Mouse (Mus musculus) MEL (cell line): ENCODE data around the gene Clasrp. TPM values are rescaled to one million over a fixed set of nuclear protein-coding genes. Genes with fewer than 3 reads are reported as not detected.
A peak's percentile ranks its signal among the peaks of the same experiment; 100 is the strongest.

ENCODE experiments used
- DNase-seq: peaks from one replicate; pipeline ENCODE4 v3.0.0; 2011; ENCODE audit warnings: low read depth, low spot score
- H3K27ac ChIP-seq: 2 replicates; pipeline ENCODE4 v1.5.1; 2012; ENCODE audit warnings: low read depth, mild to moderate bottlenecking, control low read depth, low read length, moderate library complexity; ENCODE audit not compliant: control insufficient read depth
- H3K27me3 ChIP-seq, 2 experiments: fragments of 150-350 bp in 1 of 2; sonication (generic) in 1 of 2; 2 replicates each; pipeline ENCODE4 v1.6.1; 2012; ENCODE audit warnings: low read length in 2 of 2, mild to moderate bottlenecking in 2 of 2, improper control_type of control experiment in 1 of 2, moderate library complexity in 1 of 2; ENCODE audit not compliant: insufficient read depth in 2 of 2, control insufficient read depth in 1 of 2
- H3K36me3 ChIP-seq, 2 experiments: 2 replicates each; pipeline ENCODE4 v1.6.1; 2012 to 2014; ENCODE audit warnings: low read length in 2 of 2, improper control_type of control experiment in 1 of 2, inconsistent platforms in 1 of 2, mild to moderate bottlenecking in 1 of 2; ENCODE audit not compliant: insufficient read depth in 2 of 2, control insufficient read depth in 1 of 2
- H3K4me1 ChIP-seq, 2 experiments: fragments of 150-350 bp in 1 of 2; sonication (generic) in 1 of 2; 2 replicates each; pipeline ENCODE4 v1.6.1; 2012; ENCODE audit warnings: low read length in 2 of 2, improper control_type of control experiment in 1 of 2, mild to moderate bottlenecking in 1 of 2; ENCODE audit not compliant: insufficient read depth in 2 of 2, control insufficient read depth in 1 of 2
- H3K4me3 ChIP-seq, 2 experiments: fragments of 150-350 bp in 1 of 2; sonication (generic) in 1 of 2; 2 replicates each; pipeline ENCODE4 v1.5.1; 2012; ENCODE audit warnings: low read depth in 2 of 2, low read length in 2 of 2, mild to moderate bottlenecking in 2 of 2, moderate library complexity in 2 of 2, control low read depth in 1 of 2, improper control_type of control experiment in 1 of 2; ENCODE audit not compliant: control insufficient read depth in 1 of 2, insufficient read depth in 1 of 2
- H3K79me2 ChIP-seq: 2 replicates; pipeline ENCODE4 v1.6.1; 2012; ENCODE audit warnings: mild to moderate bottlenecking, low read length, moderate library complexity; ENCODE audit not compliant: control insufficient read depth, poor library complexity, insufficient read depth
- H3K9ac ChIP-seq: 2 replicates; pipeline ENCODE4 v1.6.1; 2012; ENCODE audit warnings: low read depth, mild to moderate bottlenecking, control low read depth, low read length, moderate library complexity; ENCODE audit not compliant: control insufficient read depth, poor library complexity, severe bottlenecking
- H3K9me3 ChIP-seq: fragments of 150-350 bp; sonication (generic); replicated peaks from 2 replicates; pipeline ENCODE4 v1.6.1; 2012; ENCODE audit warnings: mild to moderate bottlenecking, low read length, improper control_type of control experiment, moderate library complexity; ENCODE audit not compliant: insufficient read depth
- CHD2 ChIP-seq: IDR thresholded peaks from 2 replicates; pipeline ENCODE4 v1.6.1; 2011; ENCODE audit warnings: low read length, improper control_type of control experiment
- E2F4 ChIP-seq: IDR thresholded peaks from 2 replicates; pipeline ENCODE4 v1.6.1; 2011; ENCODE audit warnings: low read depth, low read length, improper control_type of control experiment, borderline replicate concordance
- ELF1 ChIP-seq: IDR thresholded peaks from 2 replicates; pipeline ENCODE4 v1.6.1; 2014; ENCODE audit warnings: low read depth, mild to moderate bottlenecking, inconsistent platforms, low read length, improper control_type of control experiment, moderate library complexity
- HCFC1 ChIP-seq: IDR thresholded peaks from 2 replicates; pipeline ENCODE4 v1.6.1; 2012; ENCODE audit warnings: low read depth, mild to moderate bottlenecking, inconsistent platforms, low read length, improper control_type of control experiment, moderate library complexity
- JUND ChIP-seq: IDR thresholded peaks from 2 replicates; pipeline ENCODE4 v1.6.1; 2011; ENCODE audit warnings: low read depth, mild to moderate bottlenecking, improper control_type of control experiment, low read length
- MAFK ChIP-seq: IDR thresholded peaks from 2 replicates; pipeline ENCODE4 v1.6.1; 2011; ENCODE audit warnings: low read depth, mild to moderate bottlenecking, low read length, improper control_type of control experiment, borderline replicate concordance
- MAX ChIP-seq: IDR thresholded peaks from 2 replicates; pipeline ENCODE4 v1.6.1; 2011; ENCODE audit warnings: low read length, improper control_type of control experiment
- MAZ ChIP-seq: IDR thresholded peaks from 2 replicates; pipeline ENCODE4 v1.6.1; 2012; ENCODE audit warnings: low read depth, mild to moderate bottlenecking, inconsistent platforms, low read length, improper control_type of control experiment
- MEF2A ChIP-seq: IDR thresholded peaks from 2 replicates; pipeline ENCODE4 v1.6.1; 2014; ENCODE audit warnings: low read depth, mild to moderate bottlenecking, inconsistent platforms, low read length, improper control_type of control experiment; ENCODE audit not compliant: poor library complexity, insufficient replicate concordance, severe bottlenecking; ENCODE audit errors: extremely low read depth
- MXI1 ChIP-seq: IDR thresholded peaks from 2 replicates; pipeline ENCODE4 v1.6.1; 2011; ENCODE audit warnings: mild to moderate bottlenecking, low read depth, low read length, improper control_type of control experiment
- POLR2A ChIP-seq, 2 experiments: IDR thresholded peaks; 2 replicates each; pipeline ENCODE4 v1.6.1; 2011 to 2012; ENCODE audit warnings: low read length in 2 of 2, mild to moderate bottlenecking in 2 of 2, control low read depth in 1 of 2, improper control_type of control experiment in 1 of 2, low read depth in 1 of 2, moderate library complexity in 1 of 2; ENCODE audit not compliant: control insufficient read depth in 1 of 2, insufficient read depth in 1 of 2, poor library complexity in 1 of 2
- POLR2AphosphoS5 ChIP-seq: IDR thresholded peaks from 2 replicates; pipeline ENCODE4 v1.6.1; 2012; ENCODE audit warnings: low read depth, borderline replicate concordance, mild to moderate bottlenecking, inconsistent platforms, low read length, moderate library complexity, mixed read lengths
- RAD21 ChIP-seq: IDR thresholded peaks from 2 replicates; pipeline ENCODE4 v1.6.1; 2011; ENCODE audit warnings: mild to moderate bottlenecking, low read depth, low read length, improper control_type of control experiment
- TBP ChIP-seq: IDR thresholded peaks from 2 replicates; pipeline ENCODE4 v1.8.0; 2011; ENCODE audit warnings: low read depth, low read length, improper control_type of control experiment
- TCF12 ChIP-seq: IDR thresholded peaks from 2 replicates; pipeline ENCODE4 v1.6.1; 2014; ENCODE audit warnings: low read depth, mild to moderate bottlenecking, inconsistent platforms, low read length, improper control_type of control experiment, moderate library complexity
- UBTF ChIP-seq: IDR thresholded peaks from 2 replicates; pipeline ENCODE4 v1.6.1; 2012; ENCODE audit warnings: low read depth, mild to moderate bottlenecking, inconsistent platforms, low read length, improper control_type of control experiment, moderate library complexity, borderline replicate concordance; ENCODE audit not compliant: insufficient read depth
- ZKSCAN1 ChIP-seq: IDR thresholded peaks from 2 replicates; pipeline ENCODE4 v1.6.1; 2012; ENCODE audit warnings: low read depth, mild to moderate bottlenecking, inconsistent platforms, low read length, improper control_type of control experiment, moderate library complexity
- ZMIZ1 ChIP-seq: IDR thresholded peaks from 2 replicates; pipeline ENCODE4 v1.6.1; 2012; ENCODE audit warnings: low read depth, mild to moderate bottlenecking, inconsistent platforms, low read length, improper control_type of control experiment, moderate library complexity
- ZNF384 ChIP-seq: IDR thresholded peaks from 2 replicates; pipeline ENCODE4 v1.6.1; 2012; ENCODE audit warnings: low read depth, mild to moderate bottlenecking, inconsistent platforms, low read length, improper control_type of control experiment
- polyA plus RNA-seq, 2 experiments: library from polyadenylated mRNA; stranded (reverse) in 1 of 2; unstranded in 1 of 2; fragments of >175 nt in 1 of 2; fragments of >200 nt in 1 of 2; gene quantifications; 2 replicates each; pipeline versions ENCODE4 v1.2.1 to v1.2.4; 2012; ENCODE audit warnings: low replicate concordance in 2 of 2, low read depth in 1 of 2; ENCODE audit not compliant: insufficient read length in 2 of 2, insufficient read depth in 1 of 2, missing spikeins in 1 of 2
- total RNA-seq: library from RNA; depleted of rRNA; stranded (reverse); fragments of 300-350 nt; gene quantifications from 2 replicates; pipeline ENCODE4 v1.2.3, GENCODE M21; 2012

The Clasrp gene
- total and polyA plus RNA-seq, 3 experiments: 31.1 to 62.2 TPM; not detected in 1

DNA sequence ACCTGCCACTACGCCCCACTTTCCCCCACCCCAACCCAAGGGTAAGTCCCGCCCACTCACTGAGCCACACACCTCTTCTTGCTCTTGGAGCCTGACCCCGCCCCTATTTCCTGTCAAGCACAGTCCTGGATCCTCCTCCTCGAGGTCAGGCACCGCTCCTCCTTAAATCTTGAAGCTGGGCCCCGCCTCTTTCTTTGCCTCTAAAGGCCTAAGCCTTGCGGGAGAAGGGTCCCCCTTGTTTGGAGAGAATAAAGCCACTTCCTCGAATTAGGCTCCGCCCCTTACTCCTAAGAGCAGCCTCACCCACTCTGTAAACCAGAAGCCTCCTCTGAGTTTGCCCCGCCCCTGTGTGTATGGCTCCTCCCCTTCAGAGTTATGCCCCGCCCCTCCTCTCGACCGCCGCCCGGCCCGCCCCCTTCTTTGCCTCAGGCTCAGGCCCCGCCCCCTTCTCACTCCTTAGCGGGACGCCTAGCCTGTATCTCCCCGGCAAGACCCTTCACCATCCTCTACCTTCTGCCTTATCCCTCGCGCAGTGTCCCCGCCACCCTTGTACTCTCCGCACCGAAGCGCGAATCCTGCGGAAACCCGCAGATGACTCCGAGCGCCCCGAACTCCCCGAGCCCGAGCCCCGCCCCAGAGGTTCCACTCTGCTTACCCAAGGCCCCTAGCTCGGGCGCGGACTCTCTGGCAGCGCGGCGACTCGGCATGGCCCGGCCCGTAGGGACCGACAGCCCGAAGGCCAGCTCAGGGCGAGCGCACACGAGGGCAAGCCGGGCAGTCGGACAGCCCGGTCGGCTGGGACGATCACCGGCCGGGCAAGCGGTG, 24.5 kb upstream of the Clasrp start:
- TF ChIP-seq MAX (no peak), UBTF (0 out of 2 replicates have a peak, but pooled peaks have one; percentile 16), ZMIZ1 (no peak), TCF12 (peak; percentile 42; the same call in 1 of the 2 replicates), ELF1 (peak; percentile 76), ZNF384 (no peak), MAZ (no peak), MAFK (no peak), E2F4 (no peak), HCFC1 (peak; percentile 32; the same call in 1 of the 2 replicates), POLR2A (IDR thresholded peaks at IDR 0.05; ENCODE audit: control insufficient read depth in 1 of 2, insufficient read depth in 1 of 2, low read depth in 1 of 2, low read length in 2 of 2, poor library complexity in 1 of 2) (peak in 1 of 2 experiments; percentile 52; a peak in 1 of 4 replicates), MEF2A (no peak), MXI1 (peak; percentile 70), CHD2 (no peak), JUND (no peak), RAD21 (no peak)
- TF ChIP-seq, all 39 proteins: peak for 6
- H3K4me1 ChIP-seq: peaks cover 4 to 15% of the 10 kb centered on the region in 2 experiments
- H3K79me2 ChIP-seq: no peaks in the 10 kb centered on the region; the same call in 1 of the 2 replicates
- peak overlapping the region; percentile 66 for H3K27ac ChIP-seq
- H3K27me3 ChIP-seq: no peaks in the 10 kb centered on the region
- DNase-seq: peak; percentile 100
- peak overlapping the region; percentile 77 to 97 for H3K4me3 ChIP-seq
- peak overlapping the region; percentile 78 for H3K9ac ChIP-seq
- H3K9me3 ChIP-seq: no peaks in the 10 kb centered on the region
- H3K36me3 ChIP-seq: peaks cover 0 to 12% of the 10 kb centered on the region in 2 experiments; a peak in 2 of 4 replicates

DNA sequence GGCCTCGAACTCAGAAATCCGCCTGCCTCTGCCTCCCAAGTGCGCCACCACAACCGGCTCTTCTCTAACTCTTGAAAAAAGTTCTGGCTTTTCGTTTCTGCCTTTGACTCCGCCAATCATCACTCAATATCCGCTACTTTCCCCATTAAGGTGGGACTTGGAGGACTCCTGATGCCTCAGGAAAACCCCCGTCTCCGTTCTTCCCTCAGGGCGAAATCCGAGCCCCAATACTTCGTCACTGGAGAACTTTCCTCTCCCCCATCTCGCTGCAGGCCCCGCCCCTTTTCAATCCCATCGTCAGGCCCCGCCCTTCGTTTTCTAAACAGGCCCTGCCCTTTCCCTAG, 23.9 kb upstream of the Clasrp start:
- TF ChIP-seq RAD21: no peak
- no peak for TF ChIP-seq ZKSCAN1
- 0 out of 2 replicates have a peak, but pooled peaks have one; percentile 9 for TF ChIP-seq TBP
- TF ChIP-seq POLR2AphosphoS5: no peak
- TF ChIP-seq, all 39 proteins: peak for 1
- no peak for DNase-seq
- Histone ChIP-seq H3K36me3 (peaks cover 0 to 12% of the 10 kb centered on the region in 2 experiments; a peak in 2 of 4 replicates), H3K4me3 (peak overlapping the region; percentile 65 to 68), H3K9me3 (no peaks in the 10 kb centered on the region), H3K9ac (peak overlapping the region; percentile 42; the same call in 1 of the 2 replicates), H3K27me3 (no peaks in the 10 kb centered on the region), H3K27ac (0 out of 2 replicates have a peak overlapping the region, but pooled peaks have one; percentile 17), H3K79me2 (no peaks in the 10 kb centered on the region; the same call in 1 of the 2 replicates), H3K4me1 (peaks cover 4 to 15% of the 10 kb centered on the region in 2 experiments)
